Mouse (Mus musculus) E14TG2a.4 (cell line): ENCODE results near the gene Rab43.

Experiments
- CTCF ChIP-seq: conservative IDR thresholded peaks from 2 replicates; pipeline ENCODE4 v1.5.1; 2014; ENCODE audit warnings: low read length
- NANOG ChIP-seq: IDR thresholded peaks from 2 replicates; pipeline ENCODE4 v1.6.1; 2014; ENCODE audit warnings: borderline replicate concordance, low read length, mixed read lengths

DNA sequence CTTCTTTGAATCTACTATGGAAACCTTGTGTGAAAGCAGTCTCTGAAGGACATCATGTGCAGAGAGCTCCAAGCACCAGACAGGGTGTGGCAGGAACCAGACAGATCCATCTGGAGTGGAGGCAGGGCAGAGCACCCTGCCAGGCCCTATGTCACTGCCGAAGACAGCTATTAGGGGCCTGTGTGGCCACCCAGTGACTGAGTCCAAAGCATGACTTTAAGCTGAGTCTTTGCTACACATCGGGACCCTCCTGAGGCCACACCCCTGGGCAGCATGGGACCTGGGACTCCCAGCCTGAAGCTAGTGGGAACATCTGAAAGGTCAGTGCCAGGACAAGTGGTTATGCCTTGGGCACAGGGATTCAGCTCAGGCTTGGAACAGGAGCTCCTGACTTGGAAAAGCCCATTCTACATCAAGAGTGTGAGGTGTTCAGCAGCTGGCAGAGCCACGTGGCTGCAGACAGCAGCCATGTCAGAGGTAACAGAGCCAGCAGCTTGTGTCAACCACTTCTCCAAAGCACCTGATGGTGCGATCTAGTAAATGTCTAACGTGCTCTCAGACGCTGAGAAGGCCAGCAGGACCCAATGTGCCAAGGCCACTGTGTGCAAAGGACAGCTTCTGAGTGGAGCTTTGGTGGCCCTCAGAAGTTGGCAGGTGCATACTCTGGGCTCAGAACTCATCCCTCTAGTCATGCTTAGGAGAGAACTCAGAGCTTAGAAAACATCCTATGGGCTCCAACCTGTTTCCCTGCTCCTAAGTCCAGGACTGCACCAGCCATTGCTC is 24.7 kb downstream of the Rab43 start:
- no peak for TF ChIP-seq CTCF
- TF ChIP-seq NANOG = no peak
